Mouse (Mus musculus): ENCODE measurements around the gene Mgat4e.

- TF ChIP-seq MYOD1 (IDR thresholded peaks at IDR 0.05; ENCODE audit: control insufficient read depth in 1 of 3, insufficient read length in 2 of 3, low read depth in 2 of 3): no peak
- no peak for TF ChIP-seq CEBPB (IDR thresholded peaks at IDR 0.05; ENCODE audit: insufficient read depth, poor library complexity, severe bottlenecking)
- no peak for TF ChIP-seq USF1 (IDR thresholded peaks at IDR 0.05; ENCODE audit: low read depth)
- no peak for TF ChIP-seq POLR2A (IDR thresholded peaks at IDR 0.05; ENCODE audit: insufficient read length, low read depth)
- TF ChIP-seq SRF (IDR thresholded peaks at IDR 0.05; ENCODE audit: control insufficient read depth, insufficient read length, low read depth): no peak
Measured at GRCm38 (mm10) chr1:134512183-134512582, 37.3 kb downstream of the Mgat4e start.

All from myocyte (in vitro differentiated cells).